Mouse (Mus musculus) heart, adult 11 months (tissue): ENCODE measurements at regions not wholly inside any gene's neighbourhood (a gene's known extent, or its start where the extent isn't known, plus 50 kb on each side); places are given as distances from the start of the nearest gene placed in this dataset.

Experiments used
- DNase-seq: peaks from one replicate; pipeline ENCODE4 v3.0.0; 2022

DNA sequence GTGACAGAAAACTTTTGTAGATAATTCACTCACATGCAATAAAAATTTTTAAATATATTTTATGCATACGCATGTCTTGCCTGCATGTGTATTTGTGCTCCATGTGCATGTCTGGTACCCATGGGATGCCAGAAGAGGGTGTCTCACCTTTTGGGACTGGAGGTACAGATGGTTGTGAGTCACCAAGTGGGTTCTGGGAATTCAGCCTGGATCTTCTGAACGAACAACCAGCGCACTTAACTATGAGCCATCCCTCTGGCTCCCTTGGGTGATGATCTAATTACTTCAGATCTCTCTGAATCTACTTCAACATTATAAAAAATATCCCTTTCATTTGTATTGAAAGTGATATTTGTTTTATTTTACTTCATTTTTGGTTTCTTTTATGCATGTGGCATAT is 55.8 kb upstream of the Atp2c1 start:
- DNase-seq: peak; percentile 53

DNA sequence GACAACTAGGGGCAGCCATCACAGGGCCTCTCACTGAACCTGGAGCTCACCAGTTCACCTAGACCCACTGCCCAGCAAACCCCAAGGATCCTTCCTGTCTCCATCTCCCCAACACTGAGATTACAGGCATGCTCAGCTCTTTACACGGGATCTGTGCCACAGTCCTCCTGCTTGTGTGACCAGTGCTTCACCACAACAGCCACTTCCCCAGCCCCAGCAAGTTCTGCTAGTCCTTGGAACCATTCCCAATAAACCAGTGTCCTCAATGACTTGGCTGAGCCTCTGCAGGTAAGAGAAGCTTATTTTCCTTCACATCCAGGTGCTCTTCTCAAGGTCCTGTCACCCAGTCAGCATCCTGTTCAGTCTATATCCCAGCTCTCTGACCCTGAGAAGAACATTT is 52.5 kb upstream of the Atp2c1 start:
- DNase-seq: peak; percentile 84
